Mouse (Mus musculus) intestine, embryonic 15.5 days (tissue): Measurements from ENCODE around the gene Stxbp1. TPM values are rescaled to one million over a fixed set of nuclear protein-coding genes. Genes with fewer than 3 reads are reported as not detected.

Experiments used
- ATAC-seq: fragments of 200-750 bp; cut with Nextera tagmentation; 2 replicates; pipeline ENCODE4 v1.8.0; 2017; ENCODE audit warnings: moderate TSS enrichment, moderate library complexity
- H3K27ac ChIP-seq: fragments of 300-500 bp; sonication (generic); 2 replicates; pipeline ENCODE4 v1.5.1; 2015; ENCODE audit warnings: mild to moderate bottlenecking, inconsistent platforms
- H3K27me3 ChIP-seq: fragments of 300-500 bp; sonication (generic); replicated peaks from 2 replicates; pipeline ENCODE4 v1.6.1; 2015; ENCODE audit warnings: inconsistent platforms
- H3K36me3 ChIP-seq: fragments of 300-500 bp; sonication (generic); 2 replicates; pipeline ENCODE4 v1.6.1; 2015; ENCODE audit warnings: inconsistent platforms
- H3K4me1 ChIP-seq: fragments of 300-500 bp; sonication (generic); replicated peaks from 2 replicates; pipeline ENCODE4 v1.6.1; 2015; ENCODE audit warnings: inconsistent platforms
- H3K4me2 ChIP-seq: fragments of 300-500 bp; sonication (generic); replicated peaks from 2 replicates; pipeline ENCODE4 v1.6.1; 2015; ENCODE audit warnings: mild to moderate bottlenecking, inconsistent platforms
- H3K4me3 ChIP-seq: fragments of 300-500 bp; sonication (generic); replicated peaks from 2 replicates; pipeline ENCODE4 v1.5.1; 2015; ENCODE audit warnings: inconsistent platforms
- H3K9ac ChIP-seq: fragments of 300-500 bp; sonication (generic); 2 replicates; pipeline ENCODE4 v1.6.1; 2015; ENCODE audit warnings: inconsistent platforms
- H3K9me3 ChIP-seq: fragments of 300-500 bp; sonication (generic); 2 replicates; pipeline ENCODE4 v1.6.1; 2016; ENCODE audit warnings: inconsistent platforms
- WGBS: fragments of 180-500 bp; shearing (Covaris S2); methylation state at CpG from one replicate; pipeline ENCODE4 v1.1.7; 2015; 5-methylcytosine and 5-hydroxymethylcytosine counted together
- polyA plus RNA-seq: library from polyadenylated mRNA; unstranded; fragments of >200 nt; fragmentation: Nextera tagmentation; extraction: Ambion mirVana; gene quantifications from 2 replicates; pipeline ENCODE4 v1.2.1, GENCODE M21; 2015

The Stxbp1 gene
- 21.2 and 22.1 TPM in 2 replicates for polyA plus RNA-seq

DNA sequence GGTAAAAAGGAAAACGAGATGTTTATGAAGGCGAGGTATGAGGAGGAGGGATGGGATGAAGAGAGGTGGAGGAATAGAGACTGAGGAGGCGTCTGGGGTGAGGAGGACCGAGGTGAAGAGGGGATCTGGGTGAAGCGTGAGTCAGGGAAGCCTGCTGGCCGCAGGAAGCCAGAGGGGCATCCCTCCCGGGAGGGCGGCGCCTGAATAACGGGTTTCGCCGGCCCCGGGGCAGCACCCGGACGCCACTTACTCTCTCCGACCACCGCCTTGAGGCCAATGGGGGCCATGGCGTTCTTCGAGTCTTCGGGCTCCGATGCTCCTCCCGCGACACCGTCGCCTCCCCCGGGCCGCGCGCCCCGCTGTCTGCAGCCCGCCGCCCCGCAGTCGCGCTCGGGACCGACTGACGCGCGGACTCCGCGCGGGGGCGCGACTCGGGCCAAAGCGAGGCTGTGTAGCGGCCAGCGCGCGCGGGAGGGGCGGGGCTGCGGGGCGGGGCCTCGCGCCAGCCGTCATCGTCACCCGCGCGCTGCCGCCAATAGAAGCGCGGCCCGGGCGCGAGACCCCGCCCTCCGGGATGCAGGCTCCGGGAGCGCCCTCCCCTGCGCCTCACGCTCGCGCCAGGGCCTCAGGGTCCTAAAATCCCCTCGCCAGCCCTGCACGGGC is at the start of gene Stxbp1:
Gene Stxbp1 (minus strand): TSS at position 441 of the 663 bp plus-strand sequence.
- WGBS: under 1% methylated on average over 73 of the region's 78 CpGs
- Histone ChIP-seq H3K27ac (peak within 1 kb of the TSS; percentile 85), H3K27me3 (0 out of 2 replicates have a peak, but pooled peaks cover 7% of the 10 kb centered on the region), H3K9me3 (no peaks in the 10 kb centered on the region), H3K36me3 (no peaks in the 10 kb centered on the region), H3K9ac (peak within 1 kb of the TSS; percentile 74), H3K4me2 (peak within 1 kb of the TSS; percentile 97), H3K4me3 (peak within 1 kb of the TSS; percentile 81), H3K4me1 (0 out of 2 replicates have a peak, but pooled peaks cover 3% of the 10 kb centered on the region)
- peak; percentile 96 for ATAC-seq

DNA sequence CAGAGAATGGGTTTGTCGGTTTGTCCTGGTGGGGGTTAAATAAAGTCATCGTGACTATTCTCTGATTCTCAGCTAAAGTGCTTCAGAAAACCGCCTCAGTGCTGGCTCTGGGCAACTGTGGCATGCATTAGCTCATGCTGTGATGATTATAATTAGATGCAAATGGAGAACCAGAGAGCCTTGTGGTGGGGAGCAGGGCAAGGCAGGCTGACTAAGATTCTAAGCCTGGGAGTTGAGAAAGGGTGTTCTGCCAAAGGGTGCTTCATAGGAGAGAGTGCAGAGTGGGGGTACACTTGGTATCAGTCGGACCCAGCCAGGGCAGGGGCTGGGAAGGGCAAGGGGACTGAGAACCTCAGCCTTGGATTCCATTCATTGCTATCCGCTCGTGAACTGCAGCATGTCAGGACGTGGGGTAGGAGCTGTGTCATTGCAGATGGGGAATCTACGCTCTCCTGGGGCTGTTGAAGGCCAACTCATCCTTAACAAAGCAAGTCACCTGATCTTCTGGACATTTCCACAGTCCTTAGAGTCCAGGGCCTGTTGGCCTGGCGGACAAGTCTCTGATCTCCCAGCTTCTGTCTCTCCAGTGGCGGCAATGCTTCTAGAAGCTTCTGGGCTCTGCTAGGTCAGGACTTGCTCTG is 49.6 kb upstream of the Stxbp1 start:
- WGBS: 59% methylated on average over 10 of the region's 10 CpGs
- Histone ChIP-seq H3K4me1 (peaks cover 68% of the 10 kb centered on the region), H3K4me3 (no peak overlapping the region), H3K27ac (peak overlapping the region; percentile 79), H3K9ac (no peak overlapping the region), H3K36me3 (no peaks in the 10 kb centered on the region), H3K27me3 (no peaks in the 10 kb centered on the region), H3K9me3 (no peaks in the 10 kb centered on the region), H3K4me2 (peak overlapping the region; percentile 34; the same call in 1 of the 2 replicates)
- no peak for ATAC-seq

DNA sequence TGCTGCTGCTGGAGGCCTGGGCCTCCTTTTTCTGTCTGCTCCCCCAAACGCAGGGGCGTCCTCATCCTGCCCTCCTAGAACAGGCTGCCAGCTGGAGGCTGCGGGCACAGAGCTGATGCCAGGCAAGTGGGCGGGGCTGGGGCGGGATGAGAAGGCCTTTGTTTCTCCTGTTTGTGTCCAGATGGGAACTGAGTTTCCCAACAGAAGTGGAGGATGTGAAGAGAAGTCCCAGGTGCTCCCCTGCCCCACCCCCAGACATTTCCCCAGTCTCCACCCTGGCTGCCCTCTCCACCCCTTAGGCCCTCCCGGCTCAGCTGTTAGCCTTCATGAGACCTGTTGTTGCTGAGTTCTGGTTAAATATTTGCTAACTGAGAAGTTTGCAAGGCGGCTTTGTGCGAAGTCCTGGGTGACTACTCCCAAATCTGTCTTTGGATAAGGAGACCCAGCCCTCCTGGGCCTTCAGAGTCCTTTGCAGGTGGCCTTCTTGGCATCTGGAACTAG is 48.6 kb upstream of the Stxbp1 start:
- Histone ChIP-seq H3K4me2 (peak overlapping the region; percentile 34), H3K4me1 (peaks cover 71% of the 10 kb centered on the region), H3K4me3 (no peak overlapping the region), H3K27me3 (no peaks in the 10 kb centered on the region), H3K9ac (0 out of 2 replicates have a peak overlapping the region, but pooled peaks have one; percentile 15), H3K9me3 (no peaks in the 10 kb centered on the region), H3K27ac (peak overlapping the region; percentile 79), H3K36me3 (no peaks in the 10 kb centered on the region)
- peak; percentile 82 for ATAC-seq
- 23% methylated on average over 8 of the region's 8 CpGs for WGBS

DNA sequence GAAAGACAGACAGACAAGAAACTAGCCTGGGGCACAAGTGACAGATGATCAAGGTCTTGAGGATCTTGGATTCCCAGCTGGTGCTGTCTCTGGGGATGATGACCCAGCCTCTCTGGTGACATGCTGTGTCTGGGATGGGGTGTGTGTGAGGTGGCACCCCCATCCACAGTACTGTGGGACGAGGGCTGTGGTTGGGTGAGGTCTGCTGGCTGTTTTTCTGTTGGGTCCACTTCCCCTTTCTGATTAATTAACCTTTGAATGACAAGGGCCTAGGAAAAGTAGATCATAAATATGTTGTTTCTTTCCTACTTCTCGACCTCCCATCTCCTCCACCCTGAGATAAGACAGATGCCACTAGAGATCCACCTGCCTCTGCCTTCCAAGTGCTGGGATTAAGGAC is 47.1 kb upstream of the Stxbp1 start:
- 60% methylated on average over 2 of the region's 2 CpGs for WGBS
- H3K9ac ChIP-seq: no peak overlapping the region
- no peak for ATAC-seq
- peaks cover 65% of the 10 kb centered on the region for H3K4me1 ChIP-seq
- no peaks in the 10 kb centered on the region for H3K27me3 ChIP-seq
- H3K9me3 ChIP-seq: no peaks in the 10 kb centered on the region
- no peak overlapping the region for H3K4me3 ChIP-seq
- H3K36me3 ChIP-seq: no peaks in the 10 kb centered on the region
- no peak overlapping the region for H3K4me2 ChIP-seq
- no peak overlapping the region for H3K27ac ChIP-seq

- no peak for ATAC-seq
- Histone ChIP-seq H3K4me2 (no peak overlapping the region), H3K27me3 (no peaks in the 10 kb centered on the region), H3K4me3 (no peak overlapping the region), H3K9me3 (no peaks in the 10 kb centered on the region), H3K36me3 (no peaks in the 10 kb centered on the region), H3K4me1 (peaks cover 62% of the 10 kb centered on the region), H3K9ac (no peak overlapping the region), H3K27ac (no peak overlapping the region)
- WGBS: 73% methylated on average over 14 of the region's 14 CpGs
These were observed 45.4 kb upstream of the Stxbp1 start for GRCm38 (mm10) chr2:32892490-32892889.

- Histone ChIP-seq H3K9ac (no peak overlapping the region), H3K36me3 (no peaks in the 10 kb centered on the region), H3K27me3 (no peaks in the 10 kb centered on the region), H3K4me1 (peaks cover 57% of the 10 kb centered on the region), H3K27ac (no peak overlapping the region), H3K4me3 (no peak overlapping the region), H3K4me2 (no peak overlapping the region), H3K9me3 (no peaks in the 10 kb centered on the region)
- 55% methylated on average over 9 of the region's 9 CpGs for WGBS
- no peak for ATAC-seq
These were observed 44.2 kb upstream of the Stxbp1 start for GRCm38 (mm10) chr2:32891278-32891677.

- Histone ChIP-seq H3K36me3 (no peaks in the 10 kb centered on the region), H3K27ac (no peak overlapping the region), H3K4me2 (no peak overlapping the region), H3K27me3 (no peaks in the 10 kb centered on the region), H3K9me3 (no peaks in the 10 kb centered on the region), H3K4me3 (no peak overlapping the region), H3K4me1 (peaks cover 47% of the 10 kb centered on the region), H3K9ac (no peak overlapping the region)
- no peak for ATAC-seq
- WGBS: 78% methylated on average over 3 of the region's 3 CpGs
These were observed 43.2 kb upstream of the Stxbp1 start for GRCm38 (mm10) chr2:32890280-32890679.

DNA sequence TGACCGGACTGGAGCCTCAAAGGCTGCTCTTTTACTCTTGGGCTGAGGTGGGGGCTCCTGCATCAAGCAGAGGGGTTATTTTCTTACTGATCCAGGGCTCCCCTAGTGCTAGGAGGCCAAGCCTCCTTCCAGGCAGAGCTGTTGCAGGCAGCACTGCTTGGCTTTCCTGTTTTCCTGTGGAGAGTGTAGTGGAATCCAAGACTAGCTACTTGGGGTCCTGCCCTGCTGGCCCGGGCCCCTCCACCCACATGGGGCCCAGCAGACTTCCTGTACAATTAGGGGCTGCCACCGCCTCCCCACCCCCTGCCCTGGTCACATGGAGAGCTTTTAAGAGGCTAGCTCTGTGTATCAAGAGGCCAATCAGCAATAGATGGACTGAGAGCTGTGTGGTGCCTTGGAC is 41.5 kb upstream of the Stxbp1 start:
- H3K27me3 ChIP-seq: no peaks in the 10 kb centered on the region
- WGBS: 25% methylated on average over 3 of the region's 3 CpGs
- H3K9me3 ChIP-seq: no peaks in the 10 kb centered on the region
- no peak overlapping the region for H3K9ac ChIP-seq
- ATAC-seq: no peak
- H3K4me2 ChIP-seq: no peak overlapping the region
- peaks cover 45% of the 10 kb centered on the region for H3K4me1 ChIP-seq
- no peak overlapping the region for H3K4me3 ChIP-seq
- H3K27ac ChIP-seq: peak overlapping the region; percentile 74
- no peaks in the 10 kb centered on the region for H3K36me3 ChIP-seq

- Histone ChIP-seq H3K9me3 (no peaks in the 10 kb centered on the region), H3K4me1 (peaks cover 47% of the 10 kb centered on the region), H3K9ac (0 out of 2 replicates have a peak overlapping the region, but pooled peaks have one; percentile 26), H3K27me3 (no peaks in the 10 kb centered on the region), H3K4me3 (no peak overlapping the region), H3K36me3 (no peaks in the 10 kb centered on the region), H3K4me2 (no peak overlapping the region), H3K27ac (peak overlapping the region; percentile 74)
- ATAC-seq: peak; percentile 22; the same call in 1 of the 2 replicates
- 17% methylated on average over 9 of the region's 9 CpGs for WGBS
These were observed 41.0 kb upstream of the Stxbp1 start for GRCm38 (mm10) chr2:32888029-32888428.

- peaks cover 64% of the 10 kb centered on the region for H3K4me1 ChIP-seq
- H3K4me2 ChIP-seq: no peak overlapping the region
These were observed 37.7 kb upstream of the Stxbp1 start for GRCm38 (mm10) chr2:32884745-32885144.

DNA sequence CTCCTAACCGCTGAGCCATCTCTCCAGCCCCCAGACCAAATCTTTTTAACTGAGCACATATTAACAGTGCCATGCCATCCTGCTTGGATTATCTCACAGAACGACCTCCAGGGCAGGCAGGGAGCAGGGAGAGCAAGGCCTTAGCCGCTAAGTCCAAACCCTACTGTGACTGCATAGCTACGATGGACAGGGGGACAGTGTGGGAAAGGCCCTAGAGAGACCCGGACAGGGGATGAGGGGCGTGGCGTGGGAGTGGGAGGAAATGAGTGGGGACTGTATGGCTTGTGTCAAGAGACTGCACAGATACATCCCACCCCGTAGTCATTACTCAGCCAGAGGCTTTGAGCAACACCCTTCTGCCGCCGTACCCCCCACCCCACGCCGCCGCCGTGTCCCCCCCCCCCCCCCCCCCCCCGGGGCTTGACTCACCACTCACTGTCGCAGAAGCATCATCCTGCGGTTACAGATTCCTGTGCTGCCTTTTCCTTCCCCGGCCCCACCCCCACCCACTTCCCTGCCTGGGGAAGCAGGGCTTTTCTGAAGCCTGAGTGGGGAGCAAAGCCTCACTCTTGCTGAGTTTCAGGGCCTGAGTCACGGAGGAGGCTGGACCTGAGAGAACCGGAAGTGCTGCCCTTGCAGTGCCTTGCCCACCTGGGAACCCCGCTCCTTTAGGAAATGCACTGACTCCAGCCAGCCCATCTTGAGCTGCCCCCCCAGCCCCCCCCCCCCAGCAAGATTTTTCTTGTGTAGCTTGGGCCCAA is 35.4 kb upstream of the Stxbp1 start:
- Histone ChIP-seq H3K4me3 (no peak overlapping the region), H3K36me3 (no peaks in the 10 kb centered on the region), H3K9ac (no peak overlapping the region), H3K27ac (peak overlapping the region; percentile 84), H3K4me2 (peak overlapping the region; percentile 40), H3K4me1 (peaks cover 68% of the 10 kb centered on the region), H3K27me3 (no peaks in the 10 kb centered on the region), H3K9me3 (no peaks in the 10 kb centered on the region)
- peak; percentile 45 for ATAC-seq
- 25% methylated on average over 18 of the region's 21 CpGs for WGBS

More at GRCm38 (mm10) chr2:32884745-32885144, 37.7 kb upstream of the Stxbp1 start:
- no peak; the same call in 1 of the 2 replicates for ATAC-seq
- Histone ChIP-seq H3K27me3 (no peaks in the 10 kb centered on the region), H3K27ac (peak overlapping the region; percentile 38; the same call in 1 of the 2 replicates), H3K4me3 (no peak overlapping the region), H3K9me3 (no peaks in the 10 kb centered on the region), H3K36me3 (no peaks in the 10 kb centered on the region), H3K9ac (no peak overlapping the region)
- WGBS: 18% methylated on average over 7 of the region's 7 CpGs

- Histone ChIP-seq H3K27me3 (no peaks in the 10 kb centered on the region), H3K4me1 (peaks cover 71% of the 10 kb centered on the region), H3K27ac (peak overlapping the region; percentile 84), H3K4me2 (0 out of 2 replicates have a peak overlapping the region, but pooled peaks have one; percentile 5), H3K36me3 (no peaks in the 10 kb centered on the region), H3K9me3 (no peaks in the 10 kb centered on the region), H3K4me3 (no peak overlapping the region), H3K9ac (peak overlapping the region; percentile 24; the same call in 1 of the 2 replicates)
- 21% methylated on average over 3 of the region's 3 CpGs for WGBS
- peak; percentile 48 for ATAC-seq
These were observed 34.7 kb upstream of the Stxbp1 start for GRCm38 (mm10) chr2:32881723-32882122.
